Mouse (Mus musculus) stomach, postnatal 0 days (tissue): ENCODE results near the gene Fgfr2.

Source experiments
- CTCF ChIP-seq: IDR thresholded peaks from 2 replicates; pipeline ENCODE4 v1.5.1; 2016; ENCODE audit warnings: antibody characterized with exemption, low read depth, mild to moderate bottlenecking, moderate library complexity
- EP300 ChIP-seq: optimal IDR thresholded peaks from 2 replicates; pipeline ENCODE3; 2016; ENCODE audit warnings: antibody characterized with exemption

- no peak for TF ChIP-seq CTCF
- TF ChIP-seq EP300, result no peak
Measured at GRCm38 (mm10) chr7:132458493-132458892, 664.7 kb downstream of the Fgfr2 start.
